Mouse (Mus musculus) ES-E14 (cell line): ENCODE measurements at regions not wholly inside any gene's neighbourhood (a gene's known extent, or its start where the extent isn't known, plus 50 kb on each side); places are given as distances from the start of the nearest gene placed in this dataset.

Source experiments
- CHD2 ChIP-seq: IDR thresholded peaks from 2 replicates; pipeline ENCODE4 v1.6.1; 2014; ENCODE audit warnings: mild to moderate bottlenecking, low read depth, low read length, inconsistent platforms
- HCFC1 ChIP-seq: IDR thresholded peaks from 2 replicates; pipeline ENCODE4 v1.6.1; 2012; ENCODE audit warnings: low read length, inconsistent platforms, borderline replicate concordance; ENCODE audit not compliant: insufficient read depth
- MAFK ChIP-seq: IDR thresholded peaks from 2 replicates; pipeline ENCODE4 v1.6.1; 2014; ENCODE audit warnings: mild to moderate bottlenecking, low read depth, low read length, inconsistent platforms; ENCODE audit not compliant: insufficient read depth
- ZC3H11A ChIP-seq: IDR thresholded peaks from 2 replicates; pipeline ENCODE4 v1.6.1; 2012; ENCODE audit warnings: low read depth, mild to moderate bottlenecking, inconsistent platforms, low read length, borderline replicate concordance
- ZNF384 ChIP-seq: IDR thresholded peaks from 2 replicates; pipeline ENCODE4 v1.6.1; 2012; ENCODE audit warnings: low read depth, low read length, inconsistent platforms

DNA sequence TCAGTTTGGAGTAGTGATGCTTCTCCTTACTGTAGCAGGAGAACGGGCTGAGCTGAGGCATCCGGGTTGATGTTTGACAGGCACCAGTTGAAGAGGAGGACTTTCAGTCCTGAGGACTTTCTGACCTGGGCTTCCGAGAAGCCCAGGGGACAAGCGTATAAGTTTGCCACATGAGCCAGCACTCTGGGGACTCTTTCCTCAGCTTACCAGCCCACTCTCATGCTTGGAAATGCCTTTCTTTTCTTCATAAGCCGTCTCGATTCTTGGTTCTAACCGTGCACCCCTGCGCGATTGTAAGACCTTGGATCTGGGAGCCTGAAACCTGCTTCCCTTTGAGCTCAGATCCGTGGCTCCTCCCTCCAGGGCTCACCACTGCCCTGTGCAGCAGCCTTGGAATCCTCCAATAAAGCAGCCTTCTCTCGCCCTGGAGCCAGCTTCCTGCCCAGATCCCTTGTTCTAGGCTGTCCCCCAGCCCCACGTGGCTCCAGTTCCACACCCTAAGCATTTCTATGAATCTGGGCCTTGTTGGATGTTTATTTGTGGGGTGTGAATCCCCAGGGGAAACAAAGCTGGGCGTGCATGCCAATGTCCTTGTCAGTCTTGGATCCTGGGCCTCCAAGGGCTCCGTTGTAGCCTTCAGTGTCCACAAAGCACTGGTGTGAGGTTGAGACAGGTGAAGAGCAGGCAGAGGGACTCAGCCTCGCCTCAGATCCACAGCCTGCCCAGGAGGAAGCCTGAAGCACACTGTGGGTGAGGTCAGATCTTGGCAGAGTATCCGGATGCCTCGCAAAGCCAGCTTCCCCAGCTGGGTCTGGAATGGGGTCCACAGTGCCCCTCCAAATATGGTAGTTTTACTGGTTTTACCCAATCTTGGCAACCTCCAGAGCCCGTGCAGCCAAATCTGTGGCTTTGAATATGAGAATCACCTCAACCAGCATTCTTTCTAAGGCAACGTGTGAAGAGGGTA is 163.7 kb downstream of the Ly86 start:
- TF ChIP-seq ZNF384 (no peak), CHD2 (no peak), ZC3H11A (no peak), HCFC1 (no peak), MAFK (no peak)
